Mouse (Mus musculus) E14TG2a.4 (cell line): ENCODE data around the gene Slc25a28.

Experiments
- CTCF ChIP-seq: conservative IDR thresholded peaks from 2 replicates; pipeline ENCODE4 v1.5.1; 2014; ENCODE audit warnings: low read length
- POU5F1 ChIP-seq: IDR thresholded peaks from 2 replicates; pipeline ENCODE4 v1.6.1; 2014; ENCODE audit warnings: low read length, borderline replicate concordance

DNA sequence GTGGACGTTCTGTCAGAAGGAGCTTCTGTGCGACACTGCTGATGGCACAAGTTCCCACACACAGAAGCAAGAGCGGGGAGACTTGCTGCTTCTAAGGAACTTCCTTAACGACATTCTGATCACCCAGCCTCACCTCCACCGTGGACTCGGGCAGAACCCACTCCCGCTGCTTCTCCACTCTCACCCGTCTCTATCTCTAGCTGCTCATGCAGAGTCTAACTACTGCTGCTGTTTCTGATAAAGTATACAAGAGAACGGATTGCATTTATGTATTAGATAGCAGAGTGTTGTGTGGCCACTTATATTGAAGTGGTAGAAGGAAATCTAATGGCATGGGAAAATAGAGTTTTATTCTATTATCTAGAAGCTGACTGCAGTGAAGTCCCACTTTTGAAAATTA is 13.9 kb downstream of the Slc25a28 start:
- TF ChIP-seq POU5F1 (no peak), CTCF (no peak)
